Mouse (Mus musculus): Measurements from ENCODE around the gene Rasl11b. TPM values are rescaled to one million over a fixed set of nuclear protein-coding genes. Genes with fewer than 3 reads are reported as not detected.

Rasl11b gene
- polyA plus RNA-seq, 1 experiment = 114 TPM

Other genes with a start within 250 kb of the Rasl11b start
- gene Usp46, start 126.9 kb upstream of the Rasl11b start, polyA plus RNA-seq (2012; rRNA removed) = 19.9 and 20.2 TPM in 2 replicates